Mouse (Mus musculus) CH12.LX (cell line): ENCODE measurements around the gene Eif5b.

Experiments used
- BHLHE40 ChIP-seq: IDR thresholded peaks from 2 replicates; pipeline ENCODE4 v1.6.1; 2011; ENCODE audit warnings: mild to moderate bottlenecking, low read depth, low read length, improper control_type of control experiment
- CTCF ChIP-seq, 2 experiments: IDR thresholded peaks in 1 of 2; conservative IDR thresholded peaks in 1 of 2; 2 replicates each; pipeline ENCODE4 v1.5.1; 2011 to 2012; ENCODE audit warnings: low read depth in 2 of 2, low read length in 2 of 2, improper control_type of control experiment in 1 of 2, inconsistent platforms in 1 of 2, mild to moderate bottlenecking in 1 of 2, moderate library complexity in 1 of 2
- ELF1 ChIP-seq: IDR thresholded peaks from 2 replicates; pipeline ENCODE4 v1.6.1; 2014; ENCODE audit warnings: low read depth, mild to moderate bottlenecking, inconsistent platforms, low read length, improper control_type of control experiment
- MAFK ChIP-seq: IDR thresholded peaks from 2 replicates; pipeline ENCODE4 v1.6.1; 2011; ENCODE audit warnings: low read length, improper control_type of control experiment; ENCODE audit not compliant: insufficient replicate concordance
- POLR2A ChIP-seq: IDR thresholded peaks from 2 replicates; pipeline ENCODE4 v1.6.1; 2011; ENCODE audit warnings: low read depth, mild to moderate bottlenecking, improper control_type of control experiment, low read length
- POLR2AphosphoS2 ChIP-seq: IDR thresholded peaks from 2 replicates; pipeline ENCODE4 v1.6.1; 2011; ENCODE audit warnings: low read depth, low read length, improper control_type of control experiment
- RAD21 ChIP-seq: IDR thresholded peaks from 2 replicates; pipeline ENCODE4 v1.6.1; 2011; ENCODE audit warnings: low read depth, mild to moderate bottlenecking, low read length, improper control_type of control experiment, moderate library complexity

DNA sequence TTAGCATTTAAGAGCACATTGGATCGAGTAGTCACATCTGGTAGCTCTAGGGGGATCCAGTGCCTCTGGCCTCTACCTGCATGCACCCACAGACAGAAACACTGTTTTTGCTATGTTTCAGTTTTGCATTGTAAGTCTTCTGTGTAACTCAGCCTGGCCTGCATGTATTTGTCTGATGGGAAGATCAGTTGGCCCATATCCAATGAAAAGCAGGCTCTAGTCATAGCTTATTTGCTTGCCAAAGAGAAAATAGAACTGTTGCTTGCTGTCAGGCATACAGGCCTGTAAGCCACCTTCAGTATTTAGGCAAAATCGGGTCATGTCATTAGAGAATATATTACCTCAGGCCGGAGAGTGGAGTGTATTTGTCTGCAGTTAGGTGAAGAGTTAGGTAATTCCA is 50.3 kb downstream of the Eif5b start:
- no peak for TF ChIP-seq MAFK
- no peak for TF ChIP-seq CTCF (conservative IDR thresholded peaks at IDR 0.05 in 1 of 2, IDR thresholded peaks at IDR 0.05 in 1 of 2; ENCODE audit: low read depth in 2 of 2, low read length in 2 of 2)
- TF ChIP-seq POLR2A = no peak
- no peak; the same call in 1 of the 2 replicates for TF ChIP-seq POLR2AphosphoS2
- no peak for TF ChIP-seq ELF1
- TF ChIP-seq RAD21 = no peak
- no peak for TF ChIP-seq BHLHE40
